Mouse (Mus musculus): ENCODE data around the gene Kcnk7.

DNA sequence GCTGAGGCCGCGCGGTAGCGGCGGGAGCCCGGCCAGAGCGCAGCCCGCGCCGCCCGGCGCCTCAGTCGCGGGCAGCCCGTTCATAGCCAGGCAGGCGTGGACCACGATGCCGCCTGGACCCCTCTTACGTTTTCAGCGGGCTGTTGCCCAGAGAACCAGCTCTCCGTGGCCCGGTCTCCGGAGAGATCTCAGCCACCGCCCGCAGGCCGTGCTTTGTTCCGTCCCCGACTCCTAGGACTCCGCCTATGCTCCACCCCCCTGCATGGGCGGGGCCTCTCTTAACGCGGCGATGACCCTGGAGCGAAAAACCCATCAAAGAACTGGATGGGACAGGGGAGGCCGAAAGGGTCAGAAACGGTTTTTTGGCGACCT is 25.3 kb downstream of the Kcnk7 start, which contains the start of gene Fam89b:
- TF ChIP-seq CTCF (IDR thresholded peaks at IDR 0.05; ENCODE audit: low read depth) (no peak), EP300 (IDR thresholded peaks at IDR 0.05; ENCODE audit: low read depth) (no peak)
